Mouse (Mus musculus) lung, adult 2 months (tissue): Measurements from ENCODE around the gene Shisa9.

ENCODE experiments used
- CTCF ChIP-seq: fragments of 200-500 bp; IDR thresholded peaks from 2 replicates; pipeline ENCODE4 v1.5.1; 2011; ENCODE audit warnings: mild to moderate bottlenecking, low read length, control low read depth; ENCODE audit not compliant: insufficient read depth
- POLR2A ChIP-seq: fragments of 200-500 bp; IDR thresholded peaks from 2 replicates; pipeline ENCODE4 v1.6.1; 2011; ENCODE audit warnings: low read depth, mild to moderate bottlenecking, control low read depth, low read length, borderline replicate concordance; ENCODE audit errors: extremely low read depth

DNA sequence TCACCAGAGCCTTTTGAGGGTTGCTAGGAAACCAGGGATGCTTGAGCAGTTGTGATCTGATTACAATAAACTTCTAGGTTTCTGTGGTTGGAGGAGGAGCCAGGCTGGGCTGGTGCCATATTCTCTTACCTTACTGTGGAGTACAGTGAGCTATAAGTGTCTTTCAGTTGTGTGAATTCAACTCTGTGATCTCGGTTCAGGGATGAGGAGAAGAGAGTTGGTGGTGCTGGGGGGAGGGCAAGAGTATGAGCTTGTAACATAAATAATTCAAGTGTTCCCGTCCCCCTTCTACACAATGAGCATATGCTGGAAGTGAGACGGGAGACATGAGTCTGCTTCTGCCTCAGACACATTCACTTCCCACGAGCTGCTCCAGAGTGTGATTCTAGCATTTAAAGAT lies 30.6 kb downstream of the Shisa9 start:
- no peak for TF ChIP-seq POLR2A
- no peak for TF ChIP-seq CTCF
